Mouse (Mus musculus) MEL (cell line): ENCODE measurements around the gene Pyurf.

Experiments used
- CTCF ChIP-seq, 3 experiments: IDR thresholded peaks in 2 of 3; conservative IDR thresholded peaks in 1 of 3; 2 replicates each; pipeline ENCODE4 v1.5.1; 2011 to 2012; ENCODE audit warnings: low read length in 3 of 3, low read depth in 2 of 3, mild to moderate bottlenecking in 2 of 3, improper control_type of control experiment in 1 of 3, inconsistent platforms in 1 of 3, mixed read lengths in 1 of 3, moderate library complexity in 1 of 3; ENCODE audit not compliant: control insufficient read depth in 1 of 3, insufficient read depth in 1 of 3, poor library complexity in 1 of 3, severe bottlenecking in 1 of 3
- KAT2A ChIP-seq: conservative IDR thresholded peaks from 2 replicates; pipeline ENCODE4 v1.6.1; 2012; ENCODE audit warnings: low read depth, low read length, improper control_type of control experiment, inconsistent platforms
- MYB ChIP-seq: IDR thresholded peaks from 2 replicates; pipeline ENCODE4 v1.6.1; 2011; ENCODE audit warnings: mild to moderate bottlenecking, low read depth, low read length, improper control_type of control experiment
- NRF1 ChIP-seq: IDR thresholded peaks from 2 replicates; pipeline ENCODE4 v1.6.1; 2014; ENCODE audit warnings: low read depth, mild to moderate bottlenecking, inconsistent platforms, low read length, improper control_type of control experiment, moderate library complexity; ENCODE audit not compliant: poor library complexity, insufficient read depth, severe bottlenecking
- POLR2A ChIP-seq, 2 experiments: IDR thresholded peaks; 2 replicates each; pipeline ENCODE4 v1.6.1; 2011 to 2012; ENCODE audit warnings: low read length in 2 of 2, mild to moderate bottlenecking in 2 of 2, control low read depth in 1 of 2, improper control_type of control experiment in 1 of 2, low read depth in 1 of 2, moderate library complexity in 1 of 2; ENCODE audit not compliant: control insufficient read depth in 1 of 2, insufficient read depth in 1 of 2, poor library complexity in 1 of 2
- POLR2AphosphoS5 ChIP-seq: IDR thresholded peaks from 2 replicates; pipeline ENCODE4 v1.6.1; 2012; ENCODE audit warnings: low read depth, borderline replicate concordance, mild to moderate bottlenecking, inconsistent platforms, low read length, moderate library complexity, mixed read lengths
- RAD21 ChIP-seq: IDR thresholded peaks from 2 replicates; pipeline ENCODE4 v1.6.1; 2011; ENCODE audit warnings: mild to moderate bottlenecking, low read depth, low read length, improper control_type of control experiment
- ZC3H11A ChIP-seq: IDR thresholded peaks from 2 replicates; pipeline ENCODE4 v1.6.1; 2012; ENCODE audit warnings: low read depth, mild to moderate bottlenecking, inconsistent platforms, low read length, improper control_type of control experiment

GRCm38 (mm10) chr6:57706721-57707120, 14.8 kb upstream of the Pyurf start:
- TF ChIP-seq CTCF (IDR thresholded peaks at IDR 0.05 in 2 of 3, conservative IDR thresholded peaks at IDR 0.05 in 1 of 3; ENCODE audit: control insufficient read depth in 1 of 3, insufficient read depth in 1 of 3, low read depth in 2 of 3, low read length in 3 of 3, poor library complexity in 1 of 3, severe bottlenecking in 1 of 3) (no peak), ZC3H11A (no peak), POLR2A (IDR thresholded peaks at IDR 0.05; ENCODE audit: control insufficient read depth in 1 of 2, insufficient read depth in 1 of 2, low read depth in 1 of 2, low read length in 2 of 2, poor library complexity in 1 of 2) (no peak), NRF1 (no peak), POLR2AphosphoS5 (no peak), MYB (no peak), KAT2A (no peak), RAD21 (no peak)
